Mouse (Mus musculus) liver, embryonic 14.5 days (tissue): Measurements from ENCODE around the gene Atp6v0e.

ENCODE experiments used
- CTCF ChIP-seq: IDR thresholded peaks from 2 replicates; pipeline ENCODE4 v1.5.1; 2016; ENCODE audit warnings: antibody characterized with exemption, low read depth, control low read depth
- EP300 ChIP-seq: IDR thresholded peaks from 2 replicates; pipeline ENCODE4 v1.6.1; 2016; ENCODE audit warnings: antibody characterized with exemption, low read depth

DNA sequence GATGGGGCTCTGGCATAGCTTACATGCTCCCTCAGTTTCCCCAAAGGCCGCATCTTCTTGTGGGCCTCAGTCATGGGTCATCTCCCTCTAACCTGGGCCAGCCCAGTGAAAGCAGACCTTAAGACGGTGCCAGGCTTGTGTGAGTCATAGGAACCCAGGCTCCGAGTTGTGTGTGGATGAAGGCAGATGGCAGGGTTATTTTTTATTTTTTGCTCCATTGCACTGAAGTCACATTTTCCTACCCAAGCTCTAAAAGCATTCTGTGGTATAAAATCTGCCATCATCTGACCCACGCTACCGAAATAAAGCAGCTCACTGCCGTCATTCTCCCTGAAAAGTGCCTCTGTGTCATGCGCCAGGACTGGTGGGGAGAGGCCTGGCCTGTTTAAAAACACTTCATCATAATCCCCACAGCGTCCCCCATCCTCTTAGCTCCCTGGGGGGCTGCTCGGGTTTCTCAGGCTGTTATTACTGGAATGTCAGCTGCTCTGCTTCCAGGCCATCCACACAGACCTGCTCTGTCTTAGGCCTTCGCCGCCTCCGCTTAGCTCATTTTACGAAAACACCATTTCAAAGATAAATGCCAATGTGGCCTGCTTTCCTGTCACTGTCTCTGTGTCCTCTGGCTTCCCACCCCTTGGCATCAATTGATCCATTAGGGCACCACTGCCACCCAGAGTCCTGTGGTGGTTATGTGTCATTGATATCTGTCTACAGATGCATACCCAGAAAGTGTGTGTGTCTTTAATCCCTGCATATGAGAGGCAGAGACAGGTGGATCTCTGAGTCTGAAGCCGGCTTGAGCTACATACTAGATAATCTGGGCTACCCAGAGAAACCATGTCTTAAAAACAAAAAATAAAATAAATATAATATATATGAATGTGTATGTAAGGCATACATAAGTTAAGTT, 12.3 kb upstream of the Atp6v0e start:
- TF ChIP-seq EP300 (no peak), CTCF (peak; percentile 16; the same call in 1 of the 2 replicates)
